Mouse (Mus musculus): ENCODE measurements around the gene Pdzk1. TPM values are rescaled to one million over a fixed set of nuclear protein-coding genes. Genes with fewer than 3 reads are reported as not detected.

Pdzk1 gene
- polyA plus RNA-seq, 1 experiment from 2014 or later: 0.38 TPM

DNA sequence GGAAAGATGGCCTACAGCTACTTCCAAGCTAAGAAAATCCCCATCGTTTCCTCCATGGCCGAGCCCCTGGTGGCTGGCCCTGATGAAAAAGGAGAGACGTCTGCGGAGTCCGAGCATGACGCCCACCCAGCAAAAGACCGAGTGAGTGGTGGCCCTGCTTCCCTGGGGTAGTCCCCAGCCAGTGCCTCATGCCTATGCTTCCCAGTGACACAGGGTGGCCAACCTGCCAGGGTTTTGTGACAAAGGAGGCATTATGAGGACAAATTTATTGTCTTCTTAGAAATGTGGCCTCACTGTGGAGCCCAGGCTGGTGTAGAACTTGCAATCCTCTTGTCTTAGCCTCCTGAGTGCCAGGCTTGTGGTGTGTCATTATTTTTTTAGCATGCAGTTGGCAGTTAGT lies 40.0 kb downstream of the Pdzk1 start:
- Histone ChIP-seq H3K4me2 (no peak overlapping the region), H3K36me3 (ENCODE audit: control insufficient read depth, insufficient read depth, low read length) (peaks cover 7% of the 10 kb centered on the region; the same call in 1 of the 2 replicates), H3K4me3 (ENCODE audit: low read depth, low read length) (no peak overlapping the region), H3K27me3 (ENCODE audit: control insufficient read depth, insufficient read depth, low read length) (no peaks in the 10 kb centered on the region), H3K9me3 (ENCODE audit: control insufficient read depth, low read length) (no peaks in the 10 kb centered on the region), H3K9ac (ENCODE audit: low read length) (no peak overlapping the region), H3K4me1 (ENCODE audit: control insufficient read depth, insufficient read depth, low read length) (no peaks in the 10 kb centered on the region), H3K27ac (ENCODE audit: low read depth, low read length) (no peak overlapping the region)
- DNase-seq (ENCODE audit: low spot score, missing footprints) (no peak), ATAC-seq (ENCODE audit: low FRiP score) (no peak)
- WGBS: 92% methylated on average over 7 of the region's 7 CpGs

DNA sequence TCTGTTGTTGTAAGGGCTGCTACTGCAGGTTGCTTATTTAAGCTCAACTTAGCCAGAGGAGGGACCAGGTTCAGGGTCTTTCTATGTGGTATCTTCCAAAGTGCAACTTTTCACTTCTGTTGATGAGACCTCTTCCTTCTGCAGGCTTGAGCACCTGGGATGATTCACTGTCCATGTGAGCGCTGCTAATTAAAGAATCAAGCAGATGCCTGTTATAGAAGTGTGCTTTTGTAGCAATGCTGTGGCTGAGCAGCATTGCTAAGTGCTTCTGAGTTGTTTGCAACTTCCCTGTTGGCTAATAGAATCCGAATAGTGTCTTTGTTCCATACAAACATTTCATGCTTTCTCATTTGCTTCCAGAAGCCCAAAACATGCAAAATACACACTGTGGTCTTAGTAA lies 41.2 kb downstream of the Pdzk1 start:
- H3K27ac ChIP-seq (ENCODE audit: low read depth, low read length): no peak overlapping the region
- no peaks in the 10 kb centered on the region for H3K9me3 ChIP-seq (ENCODE audit: control insufficient read depth, low read length)
- ATAC-seq (ENCODE audit: low FRiP score): no peak
- no peak overlapping the region for H3K4me2 ChIP-seq
- DNase-seq (ENCODE audit: low spot score, missing footprints): no peak
- H3K27me3 ChIP-seq (ENCODE audit: control insufficient read depth, insufficient read depth, low read length): no peaks in the 10 kb centered on the region
- 91% methylated on average over 2 of the region's 2 CpGs for WGBS
- H3K4me3 ChIP-seq (ENCODE audit: low read depth, low read length): no peak overlapping the region
- H3K36me3 ChIP-seq (ENCODE audit: control insufficient read depth, insufficient read depth, low read length): peaks cover 7% of the 10 kb centered on the region; the same call in 1 of the 2 replicates
- no peak overlapping the region for H3K9ac ChIP-seq (ENCODE audit: low read length)
- no peaks in the 10 kb centered on the region for H3K4me1 ChIP-seq (ENCODE audit: control insufficient read depth, insufficient read depth, low read length)

DNA sequence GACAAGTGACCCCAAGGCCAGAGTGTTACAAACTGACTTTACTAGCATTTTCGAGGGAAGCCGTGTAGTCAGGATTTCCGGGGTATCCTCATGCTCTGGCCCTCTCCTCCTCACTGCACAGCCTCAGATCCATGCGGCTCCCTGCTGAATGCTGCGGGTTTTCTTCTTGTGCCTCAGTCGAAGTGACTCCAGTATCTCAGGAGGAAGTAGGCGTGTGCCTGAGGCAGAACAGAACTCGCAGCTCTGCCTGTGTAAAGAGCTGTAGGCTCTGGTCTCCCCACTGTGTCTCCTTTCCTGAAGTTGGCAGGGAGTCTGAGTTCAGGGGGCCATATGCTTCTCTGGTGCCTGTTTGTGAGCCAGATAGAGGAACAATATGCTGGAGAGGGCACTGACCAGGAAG lies 42.0 kb downstream of the Pdzk1 start:
- Histone ChIP-seq H3K4me1 (ENCODE audit: control insufficient read depth, insufficient read depth, low read length) (no peaks in the 10 kb centered on the region), H3K4me3 (ENCODE audit: low read depth, low read length) (no peak overlapping the region), H3K27me3 (ENCODE audit: control insufficient read depth, insufficient read depth, low read length) (no peaks in the 10 kb centered on the region), H3K27ac (ENCODE audit: low read depth, low read length) (no peak overlapping the region), H3K9ac (ENCODE audit: low read length) (no peak overlapping the region), H3K9me3 (ENCODE audit: control insufficient read depth, low read length) (no peaks in the 10 kb centered on the region), H3K4me2 (no peak overlapping the region), H3K36me3 (ENCODE audit: control insufficient read depth, insufficient read depth, low read length) (peaks cover 7% of the 10 kb centered on the region; the same call in 1 of the 2 replicates)
- ATAC-seq (ENCODE audit: low FRiP score) (no peak), DNase-seq (ENCODE audit: low spot score, missing footprints) (no peak)
- 89% methylated on average over 8 of the region's 8 CpGs for WGBS

DNA sequence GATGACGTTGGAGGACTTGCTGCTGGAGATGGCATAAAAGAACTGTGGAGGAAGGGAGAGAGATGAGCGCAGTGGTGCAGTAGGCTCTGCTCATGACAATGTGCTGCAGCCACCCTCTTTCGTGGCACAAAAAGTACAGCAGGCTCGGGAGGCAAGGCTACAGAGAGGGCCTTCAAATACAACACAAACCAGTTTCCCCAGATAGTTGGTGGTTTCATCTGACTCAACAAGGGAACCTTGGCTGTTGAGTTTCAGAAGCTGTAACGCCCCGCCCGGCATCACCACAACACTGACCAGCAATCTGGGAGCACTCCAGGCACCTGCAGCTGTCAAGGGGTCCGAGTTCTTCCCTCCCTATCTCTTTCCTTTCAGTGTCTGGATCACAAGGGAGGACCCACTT lies 43.4 kb downstream of the Pdzk1 start:
- Histone ChIP-seq H3K9ac (ENCODE audit: low read length) (no peak overlapping the region), H3K4me2 (no peak overlapping the region), H3K9me3 (ENCODE audit: control insufficient read depth, low read length) (no peaks in the 10 kb centered on the region), H3K36me3 (ENCODE audit: control insufficient read depth, insufficient read depth, low read length) (peaks cover 7% of the 10 kb centered on the region; the same call in 1 of the 2 replicates), H3K4me1 (ENCODE audit: control insufficient read depth, insufficient read depth, low read length) (no peaks in the 10 kb centered on the region), H3K27me3 (ENCODE audit: control insufficient read depth, insufficient read depth, low read length) (no peaks in the 10 kb centered on the region), H3K27ac (ENCODE audit: low read depth, low read length) (no peak overlapping the region), H3K4me3 (ENCODE audit: low read depth, low read length) (no peak overlapping the region)
- DNase-seq (ENCODE audit: low spot score, missing footprints) (no peak), ATAC-seq (ENCODE audit: low FRiP score) (no peak)
- WGBS: 87% methylated on average over 8 of the region's 8 CpGs

GRCm38 (mm10) chr3:96874808-96875571 lies 45.9 kb downstream of the Pdzk1 start:
- Histone ChIP-seq H3K36me3 (ENCODE audit: control insufficient read depth, insufficient read depth, low read length) (peaks cover 5% of the 10 kb centered on the region; the same call in 1 of the 2 replicates), H3K27ac (ENCODE audit: low read depth, low read length) (no peak overlapping the region), H3K4me3 (ENCODE audit: low read depth, low read length) (no peak overlapping the region), H3K4me1 (ENCODE audit: control insufficient read depth, insufficient read depth, low read length) (no peaks in the 10 kb centered on the region), H3K9me3 (ENCODE audit: control insufficient read depth, low read length) (no peaks in the 10 kb centered on the region), H3K4me2 (no peak overlapping the region), H3K27me3 (ENCODE audit: control insufficient read depth, insufficient read depth, low read length) (no peaks in the 10 kb centered on the region), H3K9ac (ENCODE audit: low read length) (no peak overlapping the region)
- DNase-seq (ENCODE audit: low spot score, missing footprints) (no peak), ATAC-seq (ENCODE audit: low FRiP score) (no peak)
- WGBS: 90% methylated on average over 7 of the region's 7 CpGs

DNA sequence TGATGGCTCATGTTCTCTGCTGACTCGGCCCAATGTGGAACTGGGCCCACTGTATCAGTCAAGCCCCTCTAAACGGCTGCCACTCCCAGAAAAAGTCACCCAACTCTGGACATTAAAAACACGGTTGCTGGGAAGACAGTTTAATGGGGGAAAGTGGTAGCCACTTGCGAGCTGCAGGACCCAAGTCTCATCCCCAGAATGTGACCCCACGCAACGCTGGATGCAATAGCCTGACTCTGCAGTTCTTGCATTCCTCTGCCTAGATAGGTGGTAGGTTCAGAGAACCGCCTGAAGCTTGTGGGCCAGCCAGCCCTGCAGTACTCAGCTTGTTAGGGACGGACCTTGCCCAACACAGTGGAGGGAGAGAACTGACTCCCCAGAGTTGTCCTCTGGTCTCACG lies 50.5 kb downstream of the Pdzk1 start:
- no peak overlapping the region for H3K4me3 ChIP-seq (ENCODE audit: low read depth, low read length)
- no peak overlapping the region for H3K4me2 ChIP-seq
- H3K27ac ChIP-seq (ENCODE audit: low read depth, low read length): no peak overlapping the region
- ATAC-seq (ENCODE audit: low FRiP score) (no peak), DNase-seq (ENCODE audit: low spot score, missing footprints) (no peak)
- 91% methylated on average over 9 of the region's 9 CpGs for WGBS
- H3K9me3 ChIP-seq (ENCODE audit: control insufficient read depth, low read length): no peaks in the 10 kb centered on the region
- H3K27me3 ChIP-seq (ENCODE audit: control insufficient read depth, insufficient read depth, low read length): no peaks in the 10 kb centered on the region
- no peaks in the 10 kb centered on the region for H3K36me3 ChIP-seq (ENCODE audit: control insufficient read depth, insufficient read depth, low read length)
- H3K9ac ChIP-seq (ENCODE audit: low read length): no peak overlapping the region
- H3K4me1 ChIP-seq (ENCODE audit: control insufficient read depth, insufficient read depth, low read length): no peaks in the 10 kb centered on the region

GRCm38 (mm10) chr3:96880385-96880784 lies 51.3 kb downstream of the Pdzk1 start:
- WGBS: 87% methylated on average over 4 of the region's 4 CpGs
- H3K36me3 ChIP-seq (ENCODE audit: control insufficient read depth, insufficient read depth, low read length): no peaks in the 10 kb centered on the region
- ATAC-seq (ENCODE audit: low FRiP score): no peak

GRCm38 (mm10) chr3:96881557-96881956 lies 52.5 kb downstream of the Pdzk1 start:
- Histone ChIP-seq H3K4me1 (ENCODE audit: control insufficient read depth, insufficient read depth, low read length) (no peaks in the 10 kb centered on the region), H3K27ac (ENCODE audit: low read depth, low read length) (no peak overlapping the region), H3K27me3 (ENCODE audit: control insufficient read depth, insufficient read depth, low read length) (no peaks in the 10 kb centered on the region), H3K4me3 (ENCODE audit: low read depth, low read length) (no peak overlapping the region), H3K9ac (ENCODE audit: low read length) (no peak overlapping the region), H3K36me3 (ENCODE audit: control insufficient read depth, insufficient read depth, low read length) (no peaks in the 10 kb centered on the region), H3K4me2 (no peak overlapping the region), H3K9me3 (ENCODE audit: control insufficient read depth, low read length) (no peaks in the 10 kb centered on the region)
- DNase-seq (ENCODE audit: low spot score, missing footprints) (no peak), ATAC-seq (ENCODE audit: low FRiP score) (no peak)
- 89% methylated on average over 6 of the region's 6 CpGs for WGBS

More at GRCm38 (mm10) chr3:96880385-96880784, 51.3 kb downstream of the Pdzk1 start:
- Histone ChIP-seq H3K27me3 (ENCODE audit: control insufficient read depth, insufficient read depth, low read length) (no peaks in the 10 kb centered on the region), H3K4me3 (ENCODE audit: low read depth, low read length) (no peak overlapping the region), H3K9ac (ENCODE audit: low read length) (no peak overlapping the region), H3K4me2 (no peak overlapping the region), H3K9me3 (ENCODE audit: control insufficient read depth, low read length) (no peaks in the 10 kb centered on the region), H3K27ac (ENCODE audit: low read depth, low read length) (no peak overlapping the region), H3K4me1 (ENCODE audit: control insufficient read depth, insufficient read depth, low read length) (no peaks in the 10 kb centered on the region)
- DNase-seq (ENCODE audit: low spot score, missing footprints): no peak

DNA sequence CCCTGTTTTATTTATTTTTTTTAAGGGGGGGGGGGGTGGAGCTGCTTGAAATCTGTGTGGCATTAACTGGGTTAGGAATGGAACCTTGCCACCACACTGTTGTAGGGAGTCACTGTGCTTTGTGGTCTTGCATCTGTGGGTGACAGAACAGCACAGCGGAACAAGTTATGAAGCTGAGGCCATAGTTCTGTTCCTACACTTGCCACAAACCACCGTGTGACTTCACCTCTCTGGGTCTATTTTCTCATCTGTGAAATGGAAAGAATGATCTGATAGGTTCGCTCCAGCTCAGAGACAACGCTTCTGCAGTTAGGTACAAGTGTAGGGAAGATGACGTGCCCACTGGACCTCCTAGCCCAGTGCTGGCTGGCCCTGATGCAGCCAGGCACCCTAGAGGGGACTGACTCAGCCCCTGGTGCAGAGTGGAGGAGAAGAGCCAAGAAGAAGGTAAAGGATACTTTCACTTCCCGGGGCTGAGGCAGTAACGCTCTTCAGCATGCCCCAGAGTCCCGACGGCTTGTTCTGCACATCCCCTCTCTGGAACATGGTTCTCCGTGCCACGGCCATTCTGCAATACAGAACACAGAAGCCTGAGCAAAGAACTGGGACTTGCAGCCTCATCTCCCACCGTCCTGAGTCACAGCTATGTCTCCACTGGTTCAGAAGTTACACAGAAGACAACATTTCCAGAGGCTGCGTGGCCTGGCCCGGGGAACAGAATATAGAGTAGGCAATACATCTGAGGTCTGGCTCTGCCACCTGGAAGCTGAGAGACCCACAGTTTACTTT lies 53.2 kb downstream of the Pdzk1 start:
- WGBS: 93% methylated on average over 14 of the region's 14 CpGs
- H3K4me2 ChIP-seq: no peak overlapping the region
- DNase-seq (ENCODE audit: low spot score, missing footprints) (no peak), ATAC-seq (ENCODE audit: low FRiP score) (no peak)
- no peaks in the 10 kb centered on the region for H3K9me3 ChIP-seq (ENCODE audit: control insufficient read depth, low read length)
- H3K4me3 ChIP-seq (ENCODE audit: low read depth, low read length): no peak overlapping the region
- no peak overlapping the region for H3K9ac ChIP-seq (ENCODE audit: low read length)
- H3K27me3 ChIP-seq (ENCODE audit: control insufficient read depth, insufficient read depth, low read length): no peaks in the 10 kb centered on the region
- H3K36me3 ChIP-seq (ENCODE audit: control insufficient read depth, insufficient read depth, low read length): no peaks in the 10 kb centered on the region
- no peaks in the 10 kb centered on the region for H3K4me1 ChIP-seq (ENCODE audit: control insufficient read depth, insufficient read depth, low read length)
- H3K27ac ChIP-seq (ENCODE audit: low read depth, low read length): no peak overlapping the region
